Mouse (Mus musculus): Measurements from ENCODE around the gene Erv3. TPM values are rescaled to one million over a fixed set of nuclear protein-coding genes. Genes with fewer than 3 reads are reported as not detected.

Erv3 gene
- polyA plus RNA-seq (2015; fragmentation: Nextera tagmentation; extraction: Ambion mirVana) = not detected in 2 replicates

DNA sequence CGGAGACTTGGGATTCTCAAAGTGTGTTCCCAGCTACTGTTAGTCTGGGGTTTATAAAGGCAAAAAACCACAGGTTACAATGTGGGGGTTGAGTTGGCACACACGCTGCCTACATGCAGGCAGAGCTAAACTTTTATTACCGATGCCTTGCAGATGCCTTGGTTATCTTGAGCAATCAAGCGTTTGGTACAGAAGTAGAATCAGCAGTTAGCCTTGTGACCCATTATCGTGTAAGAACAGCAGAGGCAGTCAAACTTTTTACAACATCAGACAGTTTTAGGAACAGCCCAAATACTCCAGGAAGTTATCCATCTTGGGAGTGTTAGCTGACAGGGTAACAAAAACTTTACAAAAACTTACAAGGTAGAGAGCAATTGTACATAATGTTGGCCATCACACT, at the start of gene Erv3:
Erv3 (minus strand) TSS at position 27 of the 400 bp plus-strand sequence.
- H3K4me3 ChIP-seq = no peak within 1 kb of the TSS
- H3K36me3 ChIP-seq (ENCODE audit: poor library complexity, severe bottlenecking) = no peaks in the 10 kb centered on the region
- no peak within 1 kb of the TSS for H3K27ac ChIP-seq
- H3K4me1 ChIP-seq = no peaks in the 10 kb centered on the region; the same call in 1 of the 2 replicates
- 91% methylated on average over 5 of the region's 5 CpGs for WGBS
- no peak within 1 kb of the TSS for H3K4me2 ChIP-seq
- H3K27me3 ChIP-seq = no peaks in the 10 kb centered on the region
- H3K9me3 ChIP-seq (replicated peaks) = no peaks in the 10 kb centered on the region
- no peak for ATAC-seq
- no peak within 1 kb of the TSS for H3K9ac ChIP-seq

DNA sequence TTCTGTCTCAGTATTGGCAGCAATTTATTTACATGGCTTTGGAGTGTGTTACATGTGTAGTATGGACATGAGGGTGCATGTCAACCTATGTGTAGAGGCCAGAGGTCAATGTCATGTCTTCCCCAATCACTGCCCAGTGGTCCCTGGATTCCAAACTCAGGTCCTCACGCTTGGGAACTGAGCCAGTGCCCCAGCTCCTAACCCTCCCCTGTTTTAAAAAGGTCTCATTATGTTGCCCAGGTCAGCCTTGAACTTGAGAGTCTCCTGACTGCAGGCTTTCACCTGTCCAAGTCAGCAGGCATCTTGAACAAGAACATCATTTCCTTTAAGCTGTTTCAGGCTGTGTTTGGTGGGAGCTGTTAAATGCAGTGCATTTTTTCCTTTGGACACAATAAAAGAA, 49.4 kb upstream of the Erv3 start:
- no peak for ATAC-seq
- no peak overlapping the region for H3K27ac ChIP-seq
- H3K36me3 ChIP-seq (ENCODE audit: poor library complexity, severe bottlenecking) = peaks cover 4% of the 10 kb centered on the region; the same call in 1 of the 2 replicates
- peak overlapping the region; percentile 71; the same call in 1 of the 2 replicates for H3K4me2 ChIP-seq
- H3K9me3 ChIP-seq (replicated peaks) = no peaks in the 10 kb centered on the region
- peaks cover 38% of the 10 kb centered on the region for H3K4me1 ChIP-seq
- no peak overlapping the region for H3K4me3 ChIP-seq
- H3K27me3 ChIP-seq = no peaks in the 10 kb centered on the region
- no peak overlapping the region for H3K9ac ChIP-seq
- WGBS = 89% methylated on average over 1 of the region's 1 CpGs

DNA sequence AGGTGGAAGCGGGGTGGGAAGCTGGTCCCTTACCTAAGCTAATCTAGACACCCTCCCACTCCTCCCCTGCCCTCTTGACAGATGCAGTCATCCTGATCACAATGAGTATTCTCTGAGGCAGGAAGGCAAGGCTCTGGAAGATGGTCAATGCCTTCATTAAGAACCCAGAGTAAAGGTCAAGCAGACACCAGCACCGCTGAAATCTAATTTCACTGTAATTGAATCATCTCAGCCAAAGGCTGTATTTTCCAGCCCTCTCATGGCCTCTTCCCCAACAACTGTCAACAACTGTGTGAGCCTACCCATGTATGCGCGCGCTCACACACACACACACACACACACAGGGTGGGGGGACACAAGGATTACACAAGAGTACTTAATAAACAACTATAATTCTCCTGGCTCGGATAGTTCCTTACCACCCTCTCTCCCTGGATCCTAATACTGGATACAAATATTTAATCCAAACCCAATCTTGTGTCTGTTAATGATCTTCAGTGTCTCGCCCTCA, 48.9 kb upstream of the Erv3 start:
- no peak overlapping the region for H3K9ac ChIP-seq
- H3K4me1 ChIP-seq = peaks cover 34% of the 10 kb centered on the region
- no peak overlapping the region for H3K4me3 ChIP-seq
- no peaks in the 10 kb centered on the region for H3K9me3 ChIP-seq (replicated peaks)
- no peak overlapping the region for H3K27ac ChIP-seq
- H3K27me3 ChIP-seq = no peaks in the 10 kb centered on the region
- no peak overlapping the region for H3K4me2 ChIP-seq
- WGBS = 89% methylated on average over 7 of the region's 7 CpGs
- ATAC-seq = no peak
- H3K36me3 ChIP-seq (ENCODE audit: poor library complexity, severe bottlenecking) = no peaks in the 10 kb centered on the region

- Histone ChIP-seq H3K4me2 (no peak overlapping the region), H3K36me3 (ENCODE audit: poor library complexity, severe bottlenecking) (no peaks in the 10 kb centered on the region), H3K9ac (no peak overlapping the region), H3K9me3 (replicated peaks) (no peaks in the 10 kb centered on the region), H3K27me3 (no peaks in the 10 kb centered on the region), H3K4me3 (no peak overlapping the region), H3K27ac (no peak overlapping the region), H3K4me1 (peaks cover 26% of the 10 kb centered on the region)
- 75% methylated on average over 5 of the region's 5 CpGs for WGBS
- ATAC-seq = no peak
These were observed 47.8 kb upstream of the Erv3 start for GRCm38 (mm10) chr2:131907311-131907710.

- 88% methylated on average over 1 of the region's 1 CpGs for WGBS
- Histone ChIP-seq H3K9ac (no peak overlapping the region), H3K9me3 (replicated peaks) (no peaks in the 10 kb centered on the region), H3K4me3 (no peak overlapping the region), H3K27ac (no peak overlapping the region), H3K4me1 (peaks cover 22% of the 10 kb centered on the region), H3K36me3 (ENCODE audit: poor library complexity, severe bottlenecking) (no peaks in the 10 kb centered on the region), H3K4me2 (no peak overlapping the region), H3K27me3 (no peaks in the 10 kb centered on the region)
- no peak for ATAC-seq
These were observed 47.3 kb upstream of the Erv3 start for GRCm38 (mm10) chr2:131906846-131907245.

- H3K4me2 ChIP-seq = no peak overlapping the region
- H3K9me3 ChIP-seq (replicated peaks) = no peaks in the 10 kb centered on the region
- WGBS = 87% methylated on average over 3 of the region's 3 CpGs
- ATAC-seq = no peak
- H3K27ac ChIP-seq = no peak overlapping the region
- H3K27me3 ChIP-seq = no peaks in the 10 kb centered on the region
- no peaks in the 10 kb centered on the region for H3K36me3 ChIP-seq (ENCODE audit: poor library complexity, severe bottlenecking)
- no peak overlapping the region for H3K4me3 ChIP-seq
- peaks cover 16% of the 10 kb centered on the region for H3K4me1 ChIP-seq
- H3K9ac ChIP-seq = no peak overlapping the region
These were observed 46.7 kb upstream of the Erv3 start for GRCm38 (mm10) chr2:131906266-131906665.

DNA sequence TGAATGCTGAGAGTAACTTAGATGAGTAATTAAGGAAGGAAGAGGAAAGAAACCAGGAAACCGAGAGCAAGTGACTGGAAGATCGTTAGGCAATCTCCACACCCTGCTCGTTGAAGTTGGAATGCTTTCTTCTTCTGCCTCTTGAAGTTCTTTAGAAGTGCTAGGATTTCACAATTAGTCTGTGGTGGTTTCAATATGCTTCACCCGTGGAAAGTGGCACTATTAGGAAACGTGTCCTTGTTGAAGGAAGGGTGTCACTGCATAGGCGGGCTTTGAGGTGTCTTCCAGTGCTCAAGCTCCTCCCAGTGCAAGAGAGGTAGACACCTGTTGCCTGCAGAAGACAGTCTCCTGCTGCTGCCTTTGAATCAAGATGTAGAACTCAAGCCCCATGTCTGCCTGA, 46.2 kb upstream of the Erv3 start:
- no peak overlapping the region for H3K27ac ChIP-seq
- 47% methylated on average over 6 of the region's 6 CpGs for WGBS
- H3K9ac ChIP-seq = no peak overlapping the region
- no peaks in the 10 kb centered on the region for H3K36me3 ChIP-seq (ENCODE audit: poor library complexity, severe bottlenecking)
- no peak for ATAC-seq
- H3K4me2 ChIP-seq = no peak overlapping the region
- H3K27me3 ChIP-seq = no peaks in the 10 kb centered on the region
- no peak overlapping the region for H3K4me3 ChIP-seq
- no peaks in the 10 kb centered on the region for H3K9me3 ChIP-seq (replicated peaks)
- H3K4me1 ChIP-seq = peaks cover 11% of the 10 kb centered on the region

GRCm38 (mm10) chr2:131905025-131905424, 45.5 kb upstream of the Erv3 start:
- no peak overlapping the region for H3K9ac ChIP-seq
- H3K36me3 ChIP-seq (ENCODE audit: poor library complexity, severe bottlenecking) = no peaks in the 10 kb centered on the region
- no peak overlapping the region for H3K4me2 ChIP-seq
- no peaks in the 10 kb centered on the region for H3K27me3 ChIP-seq
- WGBS = 73% methylated on average over 5 of the region's 5 CpGs
- no peak for ATAC-seq
- no peak overlapping the region for H3K27ac ChIP-seq
- H3K9me3 ChIP-seq (replicated peaks) = no peaks in the 10 kb centered on the region
- H3K4me1 ChIP-seq = 0 out of 2 replicates have a peak, but pooled peaks cover 5% of the 10 kb centered on the region
- no peak overlapping the region for H3K4me3 ChIP-seq

GRCm38 (mm10) chr2:131902867-131903266, 43.3 kb upstream of the Erv3 start:
- Histone ChIP-seq H3K4me1 (0 out of 2 replicates have a peak, but pooled peaks cover 5% of the 10 kb centered on the region), H3K4me2 (no peak overlapping the region)

DNA sequence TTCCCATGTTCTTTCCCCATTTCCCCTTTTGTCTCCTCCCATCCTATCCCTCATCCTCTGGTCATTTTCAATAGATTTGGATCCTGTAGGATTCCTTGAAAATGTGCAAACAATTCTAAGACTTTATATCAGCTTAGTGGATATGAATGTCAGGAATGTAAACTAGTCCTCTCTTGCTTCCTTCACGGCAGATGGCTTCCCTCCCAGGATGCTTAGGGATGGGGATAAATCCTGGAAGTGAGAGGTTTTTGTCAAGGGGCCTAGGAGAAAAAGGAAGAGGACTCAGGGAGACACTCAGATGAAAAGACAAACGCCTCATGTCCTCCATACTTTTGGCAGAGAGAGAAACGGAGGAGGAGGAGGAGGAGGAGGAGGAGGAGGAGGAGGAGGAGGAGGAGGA, 42.9 kb upstream of the Erv3 start:
- no peak for ATAC-seq
- Histone ChIP-seq H3K4me1 (0 out of 2 replicates have a peak, but pooled peaks cover 5% of the 10 kb centered on the region), H3K4me3 (no peak overlapping the region), H3K27me3 (no peaks in the 10 kb centered on the region), H3K27ac (no peak overlapping the region), H3K4me2 (no peak overlapping the region), H3K36me3 (ENCODE audit: poor library complexity, severe bottlenecking) (no peaks in the 10 kb centered on the region), H3K9ac (no peak overlapping the region), H3K9me3 (replicated peaks) (no peaks in the 10 kb centered on the region)
- 67% methylated on average over 2 of the region's 3 CpGs for WGBS

More at GRCm38 (mm10) chr2:131902867-131903266, 43.3 kb upstream of the Erv3 start:
- H3K4me3 ChIP-seq = no peak overlapping the region
- no peaks in the 10 kb centered on the region for H3K36me3 ChIP-seq (ENCODE audit: poor library complexity, severe bottlenecking)
- no peak overlapping the region for H3K9ac ChIP-seq
- WGBS = 67% methylated on average over 8 of the region's 8 CpGs
- H3K27ac ChIP-seq = no peak overlapping the region
- no peaks in the 10 kb centered on the region for H3K9me3 ChIP-seq (replicated peaks)
- ATAC-seq = no peak
- no peaks in the 10 kb centered on the region for H3K27me3 ChIP-seq

DNA sequence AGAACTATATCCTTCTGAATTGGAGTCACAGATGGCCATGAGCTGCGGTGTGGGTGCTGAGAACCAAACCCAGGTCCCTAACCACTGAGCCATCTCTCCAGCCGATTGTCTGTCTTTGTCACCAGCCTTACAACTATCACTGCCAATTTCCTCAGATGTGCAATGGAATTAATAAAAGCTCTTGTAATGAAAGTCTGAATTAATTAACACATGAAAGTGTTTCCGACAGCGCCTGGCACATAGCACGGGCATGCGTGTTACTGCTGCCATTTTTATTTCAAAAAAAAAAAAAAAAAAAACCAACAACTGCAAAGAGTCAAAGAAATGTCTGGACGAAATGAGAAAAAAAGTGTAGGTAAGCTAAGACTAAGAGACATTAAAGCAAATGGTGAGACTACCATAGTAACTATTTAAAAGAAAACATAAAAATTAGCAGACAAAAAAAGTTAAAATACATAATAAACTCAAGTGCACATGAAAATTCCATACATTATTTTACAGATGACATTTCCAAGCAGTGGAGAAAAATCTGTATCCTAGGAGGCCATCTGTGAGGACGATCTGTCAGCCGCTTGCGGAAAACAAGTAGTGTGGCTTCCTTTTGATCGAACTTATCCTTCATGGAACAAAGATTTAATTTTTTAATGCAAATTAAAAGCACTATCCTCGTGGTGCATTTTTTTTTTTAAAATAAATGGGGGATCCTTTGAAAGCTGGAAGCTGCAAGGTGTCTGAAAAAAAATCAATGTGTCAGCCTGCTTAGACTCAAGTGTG, 38.0 kb upstream of the Erv3 start:
- H3K4me3 ChIP-seq = no peak overlapping the region
- H3K27ac ChIP-seq = peak overlapping the region; percentile 57; the same call in 1 of the 2 replicates
- peak; percentile 57; the same call in 1 of the 2 replicates for ATAC-seq
- no peak overlapping the region for H3K9ac ChIP-seq
- peaks cover 4% of the 10 kb centered on the region; the same call in 1 of the 2 replicates for H3K4me1 ChIP-seq
- H3K27me3 ChIP-seq = no peaks in the 10 kb centered on the region
- no peak overlapping the region for H3K4me2 ChIP-seq
- no peaks in the 10 kb centered on the region for H3K36me3 ChIP-seq (ENCODE audit: poor library complexity, severe bottlenecking)
- WGBS = 87% methylated on average over 12 of the region's 12 CpGs
- no peaks in the 10 kb centered on the region for H3K9me3 ChIP-seq (replicated peaks)

- WGBS = 95% methylated on average over 4 of the region's 4 CpGs
- no peak for ATAC-seq
These were observed 36.5 kb upstream of the Erv3 start for GRCm38 (mm10) chr2:131896011-131896410.

More at GRCm38 (mm10) chr2:131896011-131896410, 36.5 kb upstream of the Erv3 start:
- H3K27ac ChIP-seq = no peak overlapping the region
- no peaks in the 10 kb centered on the region for H3K27me3 ChIP-seq
- peaks cover 15% of the 10 kb centered on the region; the same call in 1 of the 2 replicates for H3K4me1 ChIP-seq
- H3K36me3 ChIP-seq (ENCODE audit: poor library complexity, severe bottlenecking) = no peaks in the 10 kb centered on the region
- H3K4me3 ChIP-seq = no peak overlapping the region
- no peak overlapping the region for H3K4me2 ChIP-seq
- no peaks in the 10 kb centered on the region for H3K9me3 ChIP-seq (replicated peaks)
- no peak overlapping the region for H3K9ac ChIP-seq
